8 mouse cellular contexts compared by ENCODE assay signal in genomic region chr10:12868189-12869028, GRCm38 (mm10). TPM values are rescaled to one million over a fixed set of nuclear protein-coding genes. Genes with fewer than 3 reads are reported as not detected.
DNase-seq lines count a peak whose midpoint lies in the region; ATAC-seq lines count a peak whose summit lies in the region.

No protein-coding gene starts in this region.

- H3K4me2 ChIP-seq in liver, embryonic 16.5 days (ENCODE audit: low read depth, low read length), result peak overlapping the region; percentile 80
- H3K4me2 ChIP-seq in neural tube, embryonic 11.5 days (ENCODE audit: low read depth), result peak overlapping the region; percentile 55

- H3K4me1 ChIP-seq in liver, embryonic 16.5 days (ENCODE audit: control insufficient read depth, low read depth, low read length), result peaks cover 10% of the 10 kb centered on the region
- H3K4me1 ChIP-seq in neural tube, embryonic 11.5 days (ENCODE audit: control insufficient read depth, insufficient read depth, low read length), result peaks cover 3% of the 10 kb centered on the region

- peak; percentile 35 to 38 for DNase-seq in right cerebral cortex, postnatal 10 days (ENCODE audit: low spot score in 2 of 2)
- DNase-seq in right cerebral cortex, postnatal 25 days, result no peak
- DNase-seq in cerebellum, postnatal 36 days, result peak; percentile 49 to 64
- peak; percentile 82 for DNase-seq in gastrocnemius, postnatal 25 days
- peak; percentile 78 for DNase-seq in neural tube, embryonic 11.5 days (ENCODE audit: low spot score)
- DNase-seq in thymus, postnatal 0 days (ENCODE audit: low spot score), result peak; percentile 47

- H3K27ac ChIP-seq in liver, embryonic 16.5 days (ENCODE audit: low read length), result peak overlapping the region; percentile 89
- H3K27ac ChIP-seq in neural tube, embryonic 11.5 days (ENCODE audit: low read depth, low read length), result peak overlapping the region; percentile 42

- peak overlapping the region; percentile 71 for H3K9ac ChIP-seq in liver, embryonic 16.5 days (ENCODE audit: low read depth, low read length)
- peak overlapping the region; percentile 68 for H3K9ac ChIP-seq in neural tube, embryonic 11.5 days (ENCODE audit: low read length)

- H3K27me3 ChIP-seq in liver, embryonic 16.5 days (ENCODE audit: control insufficient read depth, insufficient read depth, low read depth, low read length), result peaks cover 4% of the 10 kb centered on the region; the same call in 1 of the 2 replicates
- no peaks in the 10 kb centered on the region for H3K27me3 ChIP-seq in neural tube, embryonic 11.5 days (ENCODE audit: control insufficient read depth, insufficient read depth, low read length)

- peak; percentile 51 for ATAC-seq in inflammation-experienced regulatory T-cells, adult 6 months
- peak; percentile 82 for ATAC-seq in liver, embryonic 16.5 days (ENCODE audit: low read depth)
- ATAC-seq in neural tube, embryonic 11.5 days (ENCODE audit: insufficient read depth, low FRiP score, low TSS enrichment), result peak; percentile 78

- no peaks in the 10 kb centered on the region for H3K36me3 ChIP-seq in liver, embryonic 16.5 days (ENCODE audit: control insufficient read depth, insufficient read depth)
- no peaks in the 10 kb centered on the region for H3K36me3 ChIP-seq in neural tube, embryonic 11.5 days (ENCODE audit: control insufficient read depth, insufficient read depth, low read length)

- under 1% methylated on average over 41 of the region's 41 CpGs for WGBS in liver, embryonic 16.5 days (ENCODE audit: insufficient replicate concordance)
- WGBS in neural tube, embryonic 11.5 days, result 0% methylated on average over 41 of the region's 41 CpGs

- no peaks in the 10 kb centered on the region for H3K9me3 ChIP-seq in liver, embryonic 16.5 days (replicated peaks; ENCODE audit: control insufficient read depth, low read length)
- H3K9me3 ChIP-seq in neural tube, embryonic 11.5 days (ENCODE audit: control insufficient read depth, low read length), result no peaks in the 10 kb centered on the region

- H3K4me3 ChIP-seq in liver, embryonic 16.5 days (ENCODE audit: low read depth, low read length), result peak overlapping the region; percentile 74
- peak overlapping the region; percentile 56 for H3K4me3 ChIP-seq in neural tube, embryonic 11.5 days (ENCODE audit: low read depth, low read length)

RNA-seq across cellular contexts. Expression of gene Utrn, which starts 0.8 kb away (rescaled TPM):
- 10 to 100 TPM; 29.6 to 39.0 TPM for total RNA-seq in gastrocnemius, postnatal 25 days (2021)
- polyA plus RNA-seq in inflammation-experienced regulatory T-cells, adult 6 months (2017; shearing (Covaris generic)), result 100 to 1,000 TPM; 143 to 631 (median 388) TPM
- 8.6 and 10.2 TPM in 2 replicates for polyA plus RNA-seq in liver, embryonic 16.5 days (2015; fragmentation: Nextera tagmentation; extraction: Ambion mirVana)
- 46.4 and 47.4 TPM in 2 replicates for polyA plus RNA-seq in neural tube, embryonic 11.5 days (2014; fragmentation: Nextera tagmentation; extraction: Ambion mirVana)
- polyA plus RNA-seq in thymus, postnatal 0 days (2015; fragmentation: Nextera tagmentation; extraction: Ambion mirVana), result 54.3 and 84.8 TPM in 2 replicates
